Mouse (Mus musculus): ENCODE data around the gene Acox3. TPM values are rescaled to one million over a fixed set of nuclear protein-coding genes. Genes with fewer than 3 reads are reported as not detected.

Acox3 gene
- polyA plus RNA-seq, 1 experiment from 2014 or later, result 16.1 TPM

- ATAC-seq, result no peak
- Histone ChIP-seq H3K4me1 (ENCODE audit: control insufficient read depth, insufficient read depth, low read length) (peaks cover 4% of the 10 kb centered on the region; the same call in 1 of the 2 replicates), H3K4me3 (ENCODE audit: low read length) (no peak overlapping the region), H3K27ac (ENCODE audit: low read length) (no peak overlapping the region), H3K9me3 (ENCODE audit: control insufficient read depth, low read length) (no peaks in the 10 kb centered on the region), H3K36me3 (ENCODE audit: control insufficient read depth, insufficient read depth, low read length) (no peaks in the 10 kb centered on the region), H3K27me3 (replicated peaks; ENCODE audit: control insufficient read depth, insufficient read depth, low read length) (no peaks in the 10 kb centered on the region), H3K4me2 (ENCODE audit: low read depth, low read length) (no peak overlapping the region), H3K9ac (ENCODE audit: low read depth, low read length) (no peak overlapping the region)
- 82% methylated on average over 3 of the region's 3 CpGs for WGBS
Observed at GRCm38 (mm10) chr5:35631224-35631623, 48.4 kb downstream of the Acox3 start.

- Histone ChIP-seq H3K4me3 (ENCODE audit: low read length) (no peak overlapping the region), H3K4me2 (ENCODE audit: low read depth, low read length) (no peak overlapping the region), H3K4me1 (ENCODE audit: control insufficient read depth, insufficient read depth, low read length) (peaks cover 4% of the 10 kb centered on the region; the same call in 1 of the 2 replicates), H3K27ac (ENCODE audit: low read length) (no peak overlapping the region), H3K27me3 (replicated peaks; ENCODE audit: control insufficient read depth, insufficient read depth, low read length) (no peaks in the 10 kb centered on the region), H3K9me3 (ENCODE audit: control insufficient read depth, low read length) (no peaks in the 10 kb centered on the region), H3K9ac (ENCODE audit: low read depth, low read length) (no peak overlapping the region), H3K36me3 (ENCODE audit: control insufficient read depth, insufficient read depth, low read length) (no peaks in the 10 kb centered on the region)
- ATAC-seq, result no peak
- WGBS, result 64% methylated on average over 5 of the region's 5 CpGs
Observed at GRCm38 (mm10) chr5:35631755-35632154, 48.9 kb downstream of the Acox3 start.

GRCm38 (mm10) chr5:35632841-35633240, 50.0 kb downstream of the Acox3 start:
- WGBS, result 85% methylated on average over 6 of the region's 6 CpGs
- Histone ChIP-seq H3K36me3 (ENCODE audit: control insufficient read depth, insufficient read depth, low read length) (no peaks in the 10 kb centered on the region), H3K27me3 (replicated peaks; ENCODE audit: control insufficient read depth, insufficient read depth, low read length) (no peaks in the 10 kb centered on the region), H3K4me3 (ENCODE audit: low read length) (no peak overlapping the region), H3K27ac (ENCODE audit: low read length) (no peak overlapping the region), H3K9me3 (ENCODE audit: control insufficient read depth, low read length) (no peaks in the 10 kb centered on the region), H3K4me2 (ENCODE audit: low read depth, low read length) (no peak overlapping the region), H3K9ac (ENCODE audit: low read depth, low read length) (no peak overlapping the region), H3K4me1 (ENCODE audit: control insufficient read depth, insufficient read depth, low read length) (peaks cover 4% of the 10 kb centered on the region; the same call in 1 of the 2 replicates)
- ATAC-seq, result no peak

- no peaks in the 10 kb centered on the region for H3K9me3 ChIP-seq (ENCODE audit: control insufficient read depth, low read length)
- H3K9ac ChIP-seq (ENCODE audit: low read depth, low read length), result no peak overlapping the region
- H3K4me3 ChIP-seq (ENCODE audit: low read length), result no peak overlapping the region
- H3K36me3 ChIP-seq (ENCODE audit: control insufficient read depth, insufficient read depth, low read length), result no peaks in the 10 kb centered on the region
- ATAC-seq, result no peak
- H3K27ac ChIP-seq (ENCODE audit: low read length), result no peak overlapping the region
- 90% methylated on average over 2 of the region's 2 CpGs for WGBS
- no peaks in the 10 kb centered on the region; the same call in 1 of the 2 replicates for H3K4me1 ChIP-seq (ENCODE audit: control insufficient read depth, insufficient read depth, low read length)
- H3K4me2 ChIP-seq (ENCODE audit: low read depth, low read length), result no peak overlapping the region
- no peaks in the 10 kb centered on the region for H3K27me3 ChIP-seq (replicated peaks; ENCODE audit: control insufficient read depth, insufficient read depth, low read length)
Observed at GRCm38 (mm10) chr5:35636016-35636415, 53.2 kb downstream of the Acox3 start.

GRCm38 (mm10) chr5:35641961-35642584, 59.2 kb downstream of the Acox3 start:
- Histone ChIP-seq H3K9me3 (ENCODE audit: control insufficient read depth, low read length) (no peaks in the 10 kb centered on the region), H3K4me3 (ENCODE audit: low read length) (no peak overlapping the region), H3K27me3 (replicated peaks; ENCODE audit: control insufficient read depth, insufficient read depth, low read length) (no peaks in the 10 kb centered on the region), H3K36me3 (ENCODE audit: control insufficient read depth, insufficient read depth, low read length) (no peaks in the 10 kb centered on the region), H3K9ac (ENCODE audit: low read depth, low read length) (no peak overlapping the region), H3K4me1 (ENCODE audit: control insufficient read depth, insufficient read depth, low read length) (peaks cover 25% of the 10 kb centered on the region), H3K27ac (ENCODE audit: low read length) (peak overlapping the region; percentile 72), H3K4me2 (ENCODE audit: low read depth, low read length) (no peak overlapping the region)
- WGBS, result 26% methylated on average over 9 of the region's 10 CpGs
- ATAC-seq, result peak; percentile 81

GRCm38 (mm10) chr5:35643401-35644048, 60.7 kb downstream of the Acox3 start:
- no peak for ATAC-seq
- Histone ChIP-seq H3K27ac (ENCODE audit: low read length) (no peak overlapping the region), H3K9me3 (ENCODE audit: control insufficient read depth, low read length) (no peaks in the 10 kb centered on the region), H3K4me2 (ENCODE audit: low read depth, low read length) (no peak overlapping the region), H3K9ac (ENCODE audit: low read depth, low read length) (no peak overlapping the region), H3K27me3 (replicated peaks; ENCODE audit: control insufficient read depth, insufficient read depth, low read length) (no peaks in the 10 kb centered on the region), H3K4me3 (ENCODE audit: low read length) (no peak overlapping the region), H3K36me3 (ENCODE audit: control insufficient read depth, insufficient read depth, low read length) (no peaks in the 10 kb centered on the region), H3K4me1 (ENCODE audit: control insufficient read depth, insufficient read depth, low read length) (peaks cover 33% of the 10 kb centered on the region)
- WGBS, result 84% methylated on average over 9 of the region's 9 CpGs

GRCm38 (mm10) chr5:35644082-35644481, 61.2 kb downstream of the Acox3 start:
- Histone ChIP-seq H3K4me2 (ENCODE audit: low read depth, low read length) (no peak overlapping the region), H3K36me3 (ENCODE audit: control insufficient read depth, insufficient read depth, low read length) (no peaks in the 10 kb centered on the region), H3K27ac (ENCODE audit: low read length) (no peak overlapping the region), H3K4me3 (ENCODE audit: low read length) (no peak overlapping the region), H3K9me3 (ENCODE audit: control insufficient read depth, low read length) (no peaks in the 10 kb centered on the region), H3K4me1 (ENCODE audit: control insufficient read depth, insufficient read depth, low read length) (peaks cover 33% of the 10 kb centered on the region), H3K9ac (ENCODE audit: low read depth, low read length) (no peak overlapping the region), H3K27me3 (replicated peaks; ENCODE audit: control insufficient read depth, insufficient read depth, low read length) (no peaks in the 10 kb centered on the region)
- WGBS, result 58% methylated on average over 4 of the region's 4 CpGs
- no peak for ATAC-seq

- H3K27me3 ChIP-seq (replicated peaks; ENCODE audit: control insufficient read depth, insufficient read depth, low read length), result no peaks in the 10 kb centered on the region
- WGBS, result 71% methylated on average over 6 of the region's 6 CpGs
- no peak overlapping the region for H3K4me2 ChIP-seq (ENCODE audit: low read depth, low read length)
- no peaks in the 10 kb centered on the region for H3K9me3 ChIP-seq (ENCODE audit: control insufficient read depth, low read length)
- no peak for ATAC-seq
- H3K4me3 ChIP-seq (ENCODE audit: low read length), result no peak overlapping the region
- peaks cover 33% of the 10 kb centered on the region for H3K4me1 ChIP-seq (ENCODE audit: control insufficient read depth, insufficient read depth, low read length)
- no peak overlapping the region for H3K27ac ChIP-seq (ENCODE audit: low read length)
- no peaks in the 10 kb centered on the region for H3K36me3 ChIP-seq (ENCODE audit: control insufficient read depth, insufficient read depth, low read length)
- H3K9ac ChIP-seq (ENCODE audit: low read depth, low read length), result no peak overlapping the region
Observed at GRCm38 (mm10) chr5:35645938-35646493, 63.2 kb downstream of the Acox3 start.

GRCm38 (mm10) chr5:35646927-35647326, 64.1 kb downstream of the Acox3 start:
- Histone ChIP-seq H3K4me2 (ENCODE audit: low read depth, low read length) (no peak overlapping the region), H3K9me3 (ENCODE audit: control insufficient read depth, low read length) (no peaks in the 10 kb centered on the region), H3K36me3 (ENCODE audit: control insufficient read depth, insufficient read depth, low read length) (no peaks in the 10 kb centered on the region), H3K9ac (ENCODE audit: low read depth, low read length) (no peak overlapping the region), H3K4me1 (ENCODE audit: control insufficient read depth, insufficient read depth, low read length) (peaks cover 28% of the 10 kb centered on the region), H3K4me3 (ENCODE audit: low read length) (no peak overlapping the region), H3K27me3 (replicated peaks; ENCODE audit: control insufficient read depth, insufficient read depth, low read length) (no peaks in the 10 kb centered on the region), H3K27ac (ENCODE audit: low read length) (peak overlapping the region; percentile 80)
- 70% methylated on average over 1 of the region's 1 CpGs for WGBS
- ATAC-seq, result no peak

Data from intestine, embryonic 16.5 days (tissue).